Mouse (Mus musculus) kidney, embryonic 15.5 days (tissue): ENCODE measurements around the gene Rad51b. TPM values are rescaled to one million over a fixed set of nuclear protein-coding genes. Genes with fewer than 3 reads are reported as not detected.

Experiments
- ATAC-seq: fragments of 200-750 bp; cut with Nextera tagmentation; replicated peaks from 2 replicates; pipeline ENCODE4 v1.8.0; 2017; ENCODE audit warnings: moderate TSS enrichment; ENCODE audit not compliant: low FRiP score
- H3K27ac ChIP-seq: fragments of 300-500 bp; sonication (generic); 2 replicates; pipeline ENCODE4 v1.5.1; 2015; ENCODE audit warnings: mild to moderate bottlenecking, inconsistent platforms
- H3K27me3 ChIP-seq: fragments of 300-500 bp; sonication (generic); 2 replicates; pipeline ENCODE4 v1.6.1; 2015; ENCODE audit warnings: inconsistent platforms
- H3K36me3 ChIP-seq: fragments of 300-500 bp; sonication (generic); 2 replicates; pipeline ENCODE4 v1.6.1; 2015; ENCODE audit warnings: inconsistent platforms
- H3K4me1 ChIP-seq: fragments of 300-500 bp; sonication (generic); 2 replicates; pipeline ENCODE4 v1.6.1; 2015; ENCODE audit warnings: inconsistent platforms
- H3K4me2 ChIP-seq: fragments of 300-500 bp; sonication (generic); 2 replicates; pipeline ENCODE4 v1.6.1; 2015; ENCODE audit warnings: moderate library complexity, mild to moderate bottlenecking, inconsistent platforms
- H3K4me3 ChIP-seq: fragments of 300-500 bp; sonication (generic); replicated peaks from 2 replicates; pipeline ENCODE4 v1.5.1; 2015; ENCODE audit warnings: mild to moderate bottlenecking, inconsistent platforms
- H3K9ac ChIP-seq: fragments of 300-500 bp; sonication (generic); 2 replicates; pipeline ENCODE4 v1.6.1; 2015; ENCODE audit warnings: mild to moderate bottlenecking, inconsistent platforms
- H3K9me3 ChIP-seq: fragments of 300-500 bp; sonication (generic); replicated peaks from 2 replicates; pipeline ENCODE4 v1.6.1; 2016; ENCODE audit warnings: inconsistent platforms
- WGBS: fragments of 180-500 bp; shearing (Covaris S2); methylation state at CpG from one replicate; pipeline ENCODE4 v1.1.7; 2015; ENCODE audit warnings: mixed read lengths; 5-methylcytosine and 5-hydroxymethylcytosine counted together
- polyA plus RNA-seq: library from polyadenylated mRNA; unstranded; fragments of >200 nt; fragmentation: Nextera tagmentation; extraction: Ambion mirVana; gene quantifications from 2 replicates; pipeline ENCODE4 v1.2.1, GENCODE M21; 2015

Gene Rad51b
- polyA plus RNA-seq, 1 experiment from 2014 or later: 8.2 TPM

- 46% methylated on average over 2 of the region's 2 CpGs for WGBS
- ATAC-seq: no peak
- Histone ChIP-seq H3K36me3 (no peaks in the 10 kb centered on the region), H3K9ac (no peak overlapping the region), H3K4me2 (no peak overlapping the region), H3K9me3 (no peaks in the 10 kb centered on the region), H3K4me1 (peaks cover 4% of the 10 kb centered on the region; the same call in 1 of the 2 replicates), H3K4me3 (no peak overlapping the region), H3K27ac (no peak overlapping the region), H3K27me3 (no peaks in the 10 kb centered on the region)
Measured at GRCm38 (mm10) chr12:79382416-79382815, 85.3 kb downstream of the Rad51b start.

- no peaks in the 10 kb centered on the region for H3K27me3 ChIP-seq
- no peak overlapping the region for H3K4me3 ChIP-seq
- no peak for ATAC-seq
- WGBS: 69% methylated on average over 3 of the region's 3 CpGs
- no peaks in the 10 kb centered on the region for H3K36me3 ChIP-seq
- no peaks in the 10 kb centered on the region for H3K9me3 ChIP-seq
- no peak overlapping the region for H3K4me2 ChIP-seq
- H3K27ac ChIP-seq: no peak overlapping the region
- no peak overlapping the region for H3K9ac ChIP-seq
- peaks cover 2% of the 10 kb centered on the region; the same call in 1 of the 2 replicates for H3K4me1 ChIP-seq
Measured at GRCm38 (mm10) chr12:79383583-79383982, 86.5 kb downstream of the Rad51b start.

- Histone ChIP-seq H3K36me3 (no peaks in the 10 kb centered on the region), H3K4me2 (no peak overlapping the region), H3K4me1 (peaks cover 2% of the 10 kb centered on the region; the same call in 1 of the 2 replicates), H3K4me3 (no peak overlapping the region), H3K9me3 (no peaks in the 10 kb centered on the region), H3K27ac (peak overlapping the region; percentile 55; the same call in 1 of the 2 replicates), H3K27me3 (no peaks in the 10 kb centered on the region), H3K9ac (no peak overlapping the region)
- ATAC-seq: no peak
- 56% methylated on average over 9 of the region's 9 CpGs for WGBS
Measured at GRCm38 (mm10) chr12:79384787-79385186, 87.7 kb downstream of the Rad51b start.

- Histone ChIP-seq H3K4me2 (no peak overlapping the region), H3K4me3 (no peak overlapping the region), H3K9ac (no peak overlapping the region), H3K36me3 (no peaks in the 10 kb centered on the region), H3K4me1 (peaks cover 2% of the 10 kb centered on the region; the same call in 1 of the 2 replicates), H3K9me3 (no peaks in the 10 kb centered on the region), H3K27ac (0 out of 2 replicates have a peak overlapping the region, but pooled peaks have one; percentile 55), H3K27me3 (no peaks in the 10 kb centered on the region)
- WGBS: 64% methylated on average over 5 of the region's 5 CpGs
- ATAC-seq: no peak
Measured at GRCm38 (mm10) chr12:79385199-79385598, 88.1 kb downstream of the Rad51b start.

GRCm38 (mm10) chr12:79387886-79388285, 90.8 kb downstream of the Rad51b start:
- WGBS: 63% methylated on average over 6 of the region's 6 CpGs
- Histone ChIP-seq H3K9ac (no peak overlapping the region), H3K27ac (no peak overlapping the region; the same call in 1 of the 2 replicates), H3K36me3 (no peaks in the 10 kb centered on the region), H3K4me3 (no peak overlapping the region), H3K4me1 (peaks cover 2% of the 10 kb centered on the region; the same call in 1 of the 2 replicates), H3K4me2 (no peak overlapping the region), H3K9me3 (no peaks in the 10 kb centered on the region), H3K27me3 (no peaks in the 10 kb centered on the region)
- no peak for ATAC-seq

- H3K4me3 ChIP-seq: no peak overlapping the region
- no peak for ATAC-seq
- H3K27me3 ChIP-seq: no peaks in the 10 kb centered on the region
- H3K9me3 ChIP-seq: no peaks in the 10 kb centered on the region
- H3K4me2 ChIP-seq: no peak overlapping the region
- no peak overlapping the region for H3K9ac ChIP-seq
- H3K36me3 ChIP-seq: no peaks in the 10 kb centered on the region
- no peak overlapping the region for H3K27ac ChIP-seq
- peaks cover 2% of the 10 kb centered on the region; the same call in 1 of the 2 replicates for H3K4me1 ChIP-seq
- 95% methylated on average over 3 of the region's 3 CpGs for WGBS
Measured at GRCm38 (mm10) chr12:79389251-79389650, 92.2 kb downstream of the Rad51b start.

GRCm38 (mm10) chr12:79389971-79390370, 92.9 kb downstream of the Rad51b start:
- Histone ChIP-seq H3K4me3 (no peak overlapping the region), H3K4me2 (no peak overlapping the region), H3K9me3 (no peaks in the 10 kb centered on the region), H3K27me3 (no peaks in the 10 kb centered on the region), H3K36me3 (no peaks in the 10 kb centered on the region), H3K4me1 (no peaks in the 10 kb centered on the region), H3K27ac (no peak overlapping the region), H3K9ac (no peak overlapping the region)
- ATAC-seq: no peak

- Histone ChIP-seq H3K36me3 (no peaks in the 10 kb centered on the region), H3K4me1 (no peaks in the 10 kb centered on the region), H3K4me2 (no peak overlapping the region), H3K9me3 (no peaks in the 10 kb centered on the region), H3K27ac (no peak overlapping the region), H3K9ac (no peak overlapping the region), H3K4me3 (no peak overlapping the region), H3K27me3 (no peaks in the 10 kb centered on the region)
- ATAC-seq: no peak
- 64% methylated on average over 2 of the region's 2 CpGs for WGBS
Measured at GRCm38 (mm10) chr12:79393636-79394035, 96.6 kb downstream of the Rad51b start.

GRCm38 (mm10) chr12:79403992-79404391, 106.9 kb downstream of the Rad51b start:
- Histone ChIP-seq H3K9me3 (no peaks in the 10 kb centered on the region), H3K4me2 (no peak overlapping the region), H3K9ac (no peak overlapping the region), H3K4me1 (no peaks in the 10 kb centered on the region), H3K4me3 (no peak overlapping the region), H3K36me3 (no peaks in the 10 kb centered on the region), H3K27ac (no peak overlapping the region), H3K27me3 (no peaks in the 10 kb centered on the region)
- 78% methylated on average over 3 of the region's 3 CpGs for WGBS
- no peak for ATAC-seq

- H3K9ac ChIP-seq: no peak overlapping the region
- no peak overlapping the region for H3K27ac ChIP-seq
- H3K4me1 ChIP-seq: no peaks in the 10 kb centered on the region
- no peaks in the 10 kb centered on the region for H3K36me3 ChIP-seq
- no peak overlapping the region for H3K4me2 ChIP-seq
- no peaks in the 10 kb centered on the region for H3K9me3 ChIP-seq
- WGBS: 24% methylated on average over 1 of the region's 1 CpGs
- no peaks in the 10 kb centered on the region for H3K27me3 ChIP-seq
- H3K4me3 ChIP-seq: no peak overlapping the region
- no peak for ATAC-seq
Measured at GRCm38 (mm10) chr12:79404494-79404893, 107.4 kb downstream of the Rad51b start.

- H3K9ac ChIP-seq: no peak overlapping the region
- H3K9me3 ChIP-seq: no peaks in the 10 kb centered on the region
- H3K4me2 ChIP-seq: no peak overlapping the region
- ATAC-seq: no peak
- H3K4me3 ChIP-seq: no peak overlapping the region
- H3K27me3 ChIP-seq: no peaks in the 10 kb centered on the region
- 80% methylated on average over 2 of the region's 2 CpGs for WGBS
- no peak overlapping the region for H3K27ac ChIP-seq
- H3K36me3 ChIP-seq: no peaks in the 10 kb centered on the region
- no peaks in the 10 kb centered on the region for H3K4me1 ChIP-seq
Measured at GRCm38 (mm10) chr12:79408677-79409076, 111.6 kb downstream of the Rad51b start.

- Histone ChIP-seq H3K9me3 (no peaks in the 10 kb centered on the region), H3K27me3 (no peaks in the 10 kb centered on the region), H3K4me3 (no peak overlapping the region), H3K4me1 (no peaks in the 10 kb centered on the region), H3K36me3 (no peaks in the 10 kb centered on the region), H3K9ac (no peak overlapping the region), H3K27ac (no peak overlapping the region), H3K4me2 (no peak overlapping the region)
- WGBS: 56% methylated on average over 4 of the region's 4 CpGs
- ATAC-seq: no peak
Measured at GRCm38 (mm10) chr12:79409126-79409860, 112.2 kb downstream of the Rad51b start.
